Mouse (Mus musculus) mouse embryonic stem cell (cell line): Measurements from ENCODE around the gene Tmem247.

Experiments
- in situ Hi-C, 2 experiments: fragments of 300-500 bp; cut with MboI; formaldehyde crosslinking; loops; 1 replicate in 1 of 2; 3 replicates in 1 of 2; pipeline ENCODE4 v1.14.3; 2019 to 2020; ENCODE audit warnings: low sequenced_read_pairs in 2 of 2, low pct_unique_long_range_greater_than_20kb in 1 of 2, mixed read lengths in 1 of 2; ENCODE audit not compliant: unreplicated experiment in 1 of 2

The Tmem247 gene

GRCm38 (mm10) chr17:86947840-86948796, 31.0 kb downstream of the Tmem247 start, which contains the start of gene Atp6v1e2:
TSS of gene Atp6v1e2 (minus strand) at chr17:86947897.
- in situ Hi-C loops, result no loop called here

- in situ Hi-C loops, result no loop called here
Measured at GRCm38 (mm10) chr17:86948801-86949200, 31.7 kb downstream of the Tmem247 start.

- in situ Hi-C loops, result no loop called here
Measured at GRCm38 (mm10) chr17:86957239-86957638, 40.1 kb downstream of the Tmem247 start.

- in situ Hi-C loops, result no loop called here
Measured at GRCm38 (mm10) chr17:86957968-86958367, 40.8 kb downstream of the Tmem247 start.

- in situ Hi-C loops, result no loop called here
Measured at GRCm38 (mm10) chr17:86961301-86961841, 44.2 kb downstream of the Tmem247 start.

GRCm38 (mm10) chr17:86962297-86962893, 45.2 kb downstream of the Tmem247 start:
- in situ Hi-C loops, result no loop called here

GRCm38 (mm10) chr17:86962894-86963585, 45.9 kb downstream of the Tmem247 start, which contains the start of gene Rhoq:
TSS of gene Rhoq (plus strand) at chr17:86963082.
- in situ Hi-C loops, result no loop called here

GRCm38 (mm10) chr17:86963586-86963902, 46.4 kb downstream of the Tmem247 start:
- in situ Hi-C loops, result no loop called here

- in situ Hi-C loops, result no loop called here
Measured at GRCm38 (mm10) chr17:86964041-86964440, 46.9 kb downstream of the Tmem247 start.

GRCm38 (mm10) chr17:86964502-86964901, 47.4 kb downstream of the Tmem247 start:
- in situ Hi-C loops, result no loop called here

GRCm38 (mm10) chr17:86965121-86965520, 48.0 kb downstream of the Tmem247 start:
- in situ Hi-C loops, result no loop called here

GRCm38 (mm10) chr17:86966040-86966439, 48.9 kb downstream of the Tmem247 start:
- in situ Hi-C loops, result no loop called here

GRCm38 (mm10) chr17:86967048-86967447, 49.9 kb downstream of the Tmem247 start:
- in situ Hi-C loops, result no loop called here

GRCm38 (mm10) chr17:86967536-86968525, 50.7 kb downstream of the Tmem247 start:
- in situ Hi-C loops, result no loop called here

- in situ Hi-C loops, result no loop called here
Measured at GRCm38 (mm10) chr17:86968581-86968980, 51.4 kb downstream of the Tmem247 start.

GRCm38 (mm10) chr17:86969582-86969981, 52.4 kb downstream of the Tmem247 start:
- in situ Hi-C loops, result no loop called here

- in situ Hi-C loops, result no loop called here
Measured at GRCm38 (mm10) chr17:86970026-86970750, 53.0 kb downstream of the Tmem247 start.
